Mouse (Mus musculus) gastrocnemius, postnatal 36 days (tissue): ENCODE results near the gene Cdyl2. TPM values are rescaled to one million over a fixed set of nuclear protein-coding genes. Genes with fewer than 3 reads are reported as not detected.

Source experiments
- DNase-seq, 2 experiments: peaks; one replicate each; pipeline ENCODE4 v3.0.0; 2022
- intact Hi-C: fragments of 180-260 bp; cut with DNase I; formaldehyde crosslinking; loops from one replicate; pipeline ENCODE4 v1.15.1; 2025
- total RNA-seq, 2 experiments: library from RNA; stranded (reverse); gene quantifications; 2 replicates each; pipeline ENCODE4 v1.2.3; 2021

The Cdyl2 gene
- total RNA-seq, 2 experiments from 2014 or later: 2.1 to 2.8 TPM

- no peak for DNase-seq
- intact Hi-C loops: no loop called here
Measured at GRCm38 (mm10) chr8:116673493-116673892, 59.3 kb downstream of the Cdyl2 start.

- intact Hi-C loops: no loop called here
- DNase-seq: no peak
Measured at GRCm38 (mm10) chr8:116673052-116673451, 59.7 kb downstream of the Cdyl2 start.

- DNase-seq: no peak
- intact Hi-C loops: no loop called here
Measured at GRCm38 (mm10) chr8:116671543-116671942, 61.2 kb downstream of the Cdyl2 start.

GRCm38 (mm10) chr8:116670604-116671003, 62.2 kb downstream of the Cdyl2 start:
- DNase-seq: no peak
- intact Hi-C loops: no loop called here

- intact Hi-C loops: no loop called here
Measured at GRCm38 (mm10) chr8:116668977-116669376, 63.8 kb downstream of the Cdyl2 start.

GRCm38 (mm10) chr8:116666781-116667325, 65.9 kb downstream of the Cdyl2 start:
- no peak for DNase-seq
- intact Hi-C loops: no loop called here

More at GRCm38 (mm10) chr8:116668977-116669376, 63.8 kb downstream of the Cdyl2 start:
- no peak for DNase-seq

- DNase-seq: no peak
- intact Hi-C loops: loop anchor here (5.0 kb wide), 1 partner anchor 179 kb away; no protein-coding TSS in a partner anchor
Measured at GRCm38 (mm10) chr8:116661521-116661920, 71.3 kb downstream of the Cdyl2 start.

- DNase-seq: no peak
- intact Hi-C loops: no loop called here
Measured at GRCm38 (mm10) chr8:116656811-116657210, 76.0 kb downstream of the Cdyl2 start.

GRCm38 (mm10) chr8:116654881-116655280, 77.9 kb downstream of the Cdyl2 start:
- intact Hi-C loops: no loop called here
- DNase-seq: no peak

GRCm38 (mm10) chr8:116652949-116653348, 79.8 kb downstream of the Cdyl2 start:
- intact Hi-C loops: no loop called here
- DNase-seq: no peak

GRCm38 (mm10) chr8:116649975-116650725, 82.6 kb downstream of the Cdyl2 start:
- no peak for DNase-seq
- intact Hi-C loops: no loop called here

- intact Hi-C loops: no loop called here
- DNase-seq: no peak
Measured at GRCm38 (mm10) chr8:116645376-116645775, 87.4 kb downstream of the Cdyl2 start.

- intact Hi-C loops: no loop called here
- no peak for DNase-seq
Measured at GRCm38 (mm10) chr8:116640925-116641324, 91.9 kb downstream of the Cdyl2 start.

- no peak for DNase-seq
- intact Hi-C loops: no loop called here
Measured at GRCm38 (mm10) chr8:116637998-116638397, 94.8 kb downstream of the Cdyl2 start.

- DNase-seq: no peak
- intact Hi-C loops: no loop called here
Measured at GRCm38 (mm10) chr8:116637193-116637592, 95.6 kb downstream of the Cdyl2 start.

GRCm38 (mm10) chr8:116636396-116636795, 96.4 kb downstream of the Cdyl2 start:
- intact Hi-C loops: no loop called here

GRCm38 (mm10) chr8:116635972-116636371, 96.8 kb downstream of the Cdyl2 start:
- no peak for DNase-seq

More at GRCm38 (mm10) chr8:116636396-116636795, 96.4 kb downstream of the Cdyl2 start:
- DNase-seq: no peak

GRCm38 (mm10) chr8:116635261-116635660, 97.5 kb downstream of the Cdyl2 start:
- intact Hi-C loops: no loop called here
- no peak for DNase-seq

More at GRCm38 (mm10) chr8:116635972-116636371, 96.8 kb downstream of the Cdyl2 start:
- intact Hi-C loops: no loop called here

GRCm38 (mm10) chr8:116634436-116634835, 98.4 kb downstream of the Cdyl2 start:
- no peak for DNase-seq
- intact Hi-C loops: no loop called here

- DNase-seq: no peak
- intact Hi-C loops: no loop called here
Measured at GRCm38 (mm10) chr8:116633470-116634150, 99.2 kb downstream of the Cdyl2 start.

GRCm38 (mm10) chr8:116630066-116630465, 102.7 kb downstream of the Cdyl2 start:
- DNase-seq: no peak
- intact Hi-C loops: no loop called here
